Mouse (Mus musculus) forelimb bud, embryonic 11.5 days (tissue): Measurements from ENCODE around the gene Obox3.
"Not testable (repeated sequence)": the region's sequence is repeated elsewhere in the genome, so short reads cannot be mapped to it uniquely, and the experiment has no call there.

Experiments used
- DNase-seq: peaks from one replicate; pipeline ENCODE4 v3.0.0-alpha.2; 2012; ENCODE audit warnings: low read depth, low spot score

Gene Obox3

GRCm38 (mm10) chr7:15639802-15640201 is at the start of gene Obox3:
Gene Obox3, minus strand, starts transcription at chr7:15639902.
- not testable (repeated sequence) for DNase-seq

GRCm38 (mm10) chr7:15509411-15509810 is 130.3 kb downstream of the Obox3 start:
- not testable (repeated sequence) for DNase-seq
